Mouse (Mus musculus): ENCODE measurements around the gene Nudt4. TPM values are rescaled to one million over a fixed set of nuclear protein-coding genes. Genes with fewer than 3 reads are reported as not detected.

Gene Nudt4
- polyA plus RNA-seq, 1 experiment: 36.8 TPM

DNA sequence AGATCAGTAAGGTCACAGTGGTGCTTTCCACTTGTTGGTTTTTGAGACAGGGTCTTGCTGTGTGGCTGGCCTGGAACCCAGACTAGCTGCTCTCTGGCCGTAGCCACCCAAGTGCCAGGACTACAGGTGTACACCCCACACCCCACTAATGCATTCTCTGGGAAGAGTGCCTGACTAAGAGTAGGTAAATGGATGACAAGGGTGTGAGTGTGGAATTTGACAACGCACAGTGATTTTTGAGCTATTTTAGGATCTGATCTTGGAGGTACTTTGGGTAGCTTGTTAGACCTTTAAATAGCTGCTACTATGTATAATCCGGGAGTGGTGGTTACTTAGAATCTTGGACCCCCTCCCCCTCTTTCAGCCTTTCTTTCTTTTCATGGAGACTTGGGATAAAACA lies 24.7 kb downstream of the Nudt4 start:
- Histone ChIP-seq H3K79me2 (ENCODE audit: control insufficient read depth, insufficient read depth) (peaks cover 67% of the 10 kb centered on the region), H3K36me3 (ENCODE audit: control insufficient read depth, insufficient read depth) (peaks cover 9% of the 10 kb centered on the region), H3ac (ENCODE audit: control insufficient read depth, insufficient read length) (no peak overlapping the region), H3K27me3 (ENCODE audit: control insufficient read depth, insufficient read depth, insufficient read length) (no peaks in the 10 kb centered on the region), H3K4me3 (no peak overlapping the region), H3K4me2 (ENCODE audit: low read depth) (no peak overlapping the region)
- no peak for TF ChIP-seq SRF (IDR thresholded peaks at IDR 0.05; ENCODE audit: control insufficient read depth, insufficient read length, low read depth)
- TF ChIP-seq MAX (IDR thresholded peaks at IDR 0.05; ENCODE audit: low read depth): no peak
- no peak for TF ChIP-seq POLR2A (IDR thresholded peaks at IDR 0.05; ENCODE audit: insufficient read length, low read depth)
- TF ChIP-seq USF1 (IDR thresholded peaks at IDR 0.05; ENCODE audit: low read depth): no peak
- no peak for TF ChIP-seq MYOD1 (IDR thresholded peaks at IDR 0.05; ENCODE audit: control insufficient read depth in 1 of 3, insufficient read length in 2 of 3, low read depth in 2 of 3)
- TF ChIP-seq E2F4 (IDR thresholded peaks at IDR 0.05; ENCODE audit: insufficient read depth): no peak
- TF ChIP-seq MYOG (IDR thresholded peaks at IDR 0.05; ENCODE audit: control insufficient read depth in 1 of 3, insufficient read depth in 1 of 3, insufficient read length in 2 of 3, low read depth in 2 of 3): no peak
- no peak for TF ChIP-seq TCF3 (IDR thresholded peaks at IDR 0.05; ENCODE audit: insufficient read length, low read depth)
- no peak for TF ChIP-seq TCF12 (IDR thresholded peaks at IDR 0.05; ENCODE audit: insufficient read depth, poor library complexity, severe bottlenecking)
- TF ChIP-seq REST (IDR thresholded peaks at IDR 0.05; ENCODE audit: insufficient read depth, insufficient read length): no peak
- no peak for TF ChIP-seq CEBPB (IDR thresholded peaks at IDR 0.05; ENCODE audit: insufficient read depth, poor library complexity, severe bottlenecking)
- no peak for TF ChIP-seq POLR2AphosphoS2 (IDR thresholded peaks at IDR 0.05; ENCODE audit: insufficient read length, low read depth)

GRCm38 (mm10) chr10:95536222-95536541 lies 27.8 kb downstream of the Nudt4 start:
- Histone ChIP-seq H3K4me3 (no peak overlapping the region), H3K27me3 (ENCODE audit: control insufficient read depth, insufficient read depth, insufficient read length) (no peaks in the 10 kb centered on the region), H3K4me2 (ENCODE audit: low read depth) (no peak overlapping the region), H3ac (ENCODE audit: control insufficient read depth, insufficient read length) (no peak overlapping the region), H3K36me3 (ENCODE audit: control insufficient read depth, insufficient read depth) (no peaks in the 10 kb centered on the region), H3K79me2 (ENCODE audit: control insufficient read depth, insufficient read depth) (peaks cover 98% of the 10 kb centered on the region)
- TF ChIP-seq MYOG (IDR thresholded peaks at IDR 0.05; ENCODE audit: control insufficient read depth in 1 of 3, insufficient read depth in 1 of 3, insufficient read length in 2 of 3, low read depth in 2 of 3) (no peak), POLR2AphosphoS2 (IDR thresholded peaks at IDR 0.05; ENCODE audit: insufficient read length, low read depth) (no peak), SRF (IDR thresholded peaks at IDR 0.05; ENCODE audit: control insufficient read depth, insufficient read length, low read depth) (no peak), POLR2A (IDR thresholded peaks at IDR 0.05; ENCODE audit: insufficient read length, low read depth) (no peak), CEBPB (IDR thresholded peaks at IDR 0.05; ENCODE audit: insufficient read depth, poor library complexity, severe bottlenecking) (no peak), TCF12 (IDR thresholded peaks at IDR 0.05; ENCODE audit: insufficient read depth, poor library complexity, severe bottlenecking) (no peak), MAX (IDR thresholded peaks at IDR 0.05; ENCODE audit: low read depth) (no peak), USF1 (IDR thresholded peaks at IDR 0.05; ENCODE audit: low read depth) (no peak), REST (IDR thresholded peaks at IDR 0.05; ENCODE audit: insufficient read depth, insufficient read length) (no peak), MYOD1 (IDR thresholded peaks at IDR 0.05; ENCODE audit: control insufficient read depth in 1 of 3, insufficient read length in 2 of 3, low read depth in 2 of 3) (no peak), E2F4 (IDR thresholded peaks at IDR 0.05; ENCODE audit: insufficient read depth) (no peak), TCF3 (IDR thresholded peaks at IDR 0.05; ENCODE audit: insufficient read length, low read depth) (no peak)

GRCm38 (mm10) chr10:95535399-95536221 lies 28.3 kb downstream of the Nudt4 start:
- peaks cover 100% of the 10 kb centered on the region for H3K79me2 ChIP-seq (ENCODE audit: control insufficient read depth, insufficient read depth)
- H3K27me3 ChIP-seq (ENCODE audit: control insufficient read depth, insufficient read depth, insufficient read length): no peaks in the 10 kb centered on the region
- TF ChIP-seq E2F4 (IDR thresholded peaks at IDR 0.05; ENCODE audit: insufficient read depth) (no peak), TCF12 (IDR thresholded peaks at IDR 0.05; ENCODE audit: insufficient read depth, poor library complexity, severe bottlenecking) (no peak), POLR2AphosphoS2 (IDR thresholded peaks at IDR 0.05; ENCODE audit: insufficient read length, low read depth) (no peak), USF1 (IDR thresholded peaks at IDR 0.05; ENCODE audit: low read depth) (no peak), POLR2A (IDR thresholded peaks at IDR 0.05; ENCODE audit: insufficient read length, low read depth) (no peak), REST (IDR thresholded peaks at IDR 0.05; ENCODE audit: insufficient read depth, insufficient read length) (no peak), MYOG (IDR thresholded peaks at IDR 0.05; ENCODE audit: control insufficient read depth in 1 of 3, insufficient read depth in 1 of 3, insufficient read length in 2 of 3, low read depth in 2 of 3) (no peak), CEBPB (IDR thresholded peaks at IDR 0.05; ENCODE audit: insufficient read depth, poor library complexity, severe bottlenecking) (no peak), TCF3 (IDR thresholded peaks at IDR 0.05; ENCODE audit: insufficient read length, low read depth) (no peak), MYOD1 (IDR thresholded peaks at IDR 0.05; ENCODE audit: control insufficient read depth in 1 of 3, insufficient read length in 2 of 3, low read depth in 2 of 3) (no peak), MAX (IDR thresholded peaks at IDR 0.05; ENCODE audit: low read depth) (no peak), SRF (IDR thresholded peaks at IDR 0.05; ENCODE audit: control insufficient read depth, insufficient read length, low read depth) (no peak)
- no peak overlapping the region for H3ac ChIP-seq (ENCODE audit: control insufficient read depth, insufficient read length)
- no peaks in the 10 kb centered on the region for H3K36me3 ChIP-seq (ENCODE audit: control insufficient read depth, insufficient read depth)
- H3K4me3 ChIP-seq: no peak overlapping the region
- no peak overlapping the region for H3K4me2 ChIP-seq (ENCODE audit: low read depth)

- Histone ChIP-seq H3K4me3 (no peak overlapping the region), H3ac (ENCODE audit: control insufficient read depth, insufficient read length) (no peak overlapping the region), H3K79me2 (ENCODE audit: control insufficient read depth, insufficient read depth) (peaks cover 100% of the 10 kb centered on the region), H3K36me3 (ENCODE audit: control insufficient read depth, insufficient read depth) (no peaks in the 10 kb centered on the region), H3K27me3 (ENCODE audit: control insufficient read depth, insufficient read depth, insufficient read length) (no peaks in the 10 kb centered on the region), H3K4me2 (ENCODE audit: low read depth) (no peak overlapping the region)
- TF ChIP-seq CEBPB (IDR thresholded peaks at IDR 0.05; ENCODE audit: insufficient read depth, poor library complexity, severe bottlenecking): no peak
- TF ChIP-seq TCF3 (IDR thresholded peaks at IDR 0.05; ENCODE audit: insufficient read length, low read depth): no peak
- no peak for TF ChIP-seq MYOG (IDR thresholded peaks at IDR 0.05; ENCODE audit: control insufficient read depth in 1 of 3, insufficient read depth in 1 of 3, insufficient read length in 2 of 3, low read depth in 2 of 3)
- TF ChIP-seq MYOD1 (IDR thresholded peaks at IDR 0.05; ENCODE audit: control insufficient read depth in 1 of 3, insufficient read length in 2 of 3, low read depth in 2 of 3): no peak
- no peak for TF ChIP-seq POLR2AphosphoS2 (IDR thresholded peaks at IDR 0.05; ENCODE audit: insufficient read length, low read depth)
- no peak for TF ChIP-seq REST (IDR thresholded peaks at IDR 0.05; ENCODE audit: insufficient read depth, insufficient read length)
- no peak for TF ChIP-seq USF1 (IDR thresholded peaks at IDR 0.05; ENCODE audit: low read depth)
- TF ChIP-seq MAX (IDR thresholded peaks at IDR 0.05; ENCODE audit: low read depth): no peak
- no peak for TF ChIP-seq SRF (IDR thresholded peaks at IDR 0.05; ENCODE audit: control insufficient read depth, insufficient read length, low read depth)
- TF ChIP-seq E2F4 (IDR thresholded peaks at IDR 0.05; ENCODE audit: insufficient read depth): no peak
Measured at GRCm38 (mm10) chr10:95533382-95533781, 30.6 kb downstream of the Nudt4 start.

Measured in myocyte (in vitro differentiated cells).